Mouse (Mus musculus): ENCODE measurements around the gene Lrp5. TPM values are rescaled to one million over a fixed set of nuclear protein-coding genes. Genes with fewer than 3 reads are reported as not detected.

Lrp5 gene
- polyA plus RNA-seq, 1 experiment from 2014 or later = 2.6 TPM

GRCm38 (mm10) chr19:3650448-3650847, 35.9 kb downstream of the Lrp5 start:
- TF ChIP-seq EP300 (optimal IDR thresholded peaks at IDR 0.05) = no peak
- no peak for TF ChIP-seq CTCF (IDR thresholded peaks at IDR 0.05; ENCODE audit: low read depth)
- Histone ChIP-seq H3K27ac (replicated peaks) (no peak overlapping the region), H3K4me1 (replicated peaks; ENCODE audit: control insufficient read depth, insufficient read depth) (no peaks in the 10 kb centered on the region), H3K4me3 (ENCODE audit: low read depth, low read length) (no peak overlapping the region), H3K27me3 (ENCODE audit: control insufficient read depth, insufficient read depth, low read length) (no peaks in the 10 kb centered on the region), H3K9ac (ENCODE audit: low read length) (no peak overlapping the region), H3K4me2 (replicated peaks; ENCODE audit: low read depth) (no peak overlapping the region), H3K36me3 (ENCODE audit: control insufficient read depth, insufficient read depth, low read length) (peaks cover 20% of the 10 kb centered on the region), H3K9me3 (ENCODE audit: control insufficient read depth, low read length) (no peaks in the 10 kb centered on the region)
- ATAC-seq (ENCODE audit: low FRiP score, low TSS enrichment) (no peak), DNase-seq (ENCODE audit: low spot score) (no peak)
- 86% methylated on average over 3 of the region's 3 CpGs for WGBS

GRCm38 (mm10) chr19:3648830-3649450, 37.4 kb downstream of the Lrp5 start:
- Histone ChIP-seq H3K4me1 (replicated peaks; ENCODE audit: control insufficient read depth, insufficient read depth) (no peaks in the 10 kb centered on the region), H3K27ac (replicated peaks) (no peak overlapping the region), H3K4me3 (ENCODE audit: low read depth, low read length) (no peak overlapping the region), H3K36me3 (ENCODE audit: control insufficient read depth, insufficient read depth, low read length) (peaks cover 20% of the 10 kb centered on the region), H3K9me3 (ENCODE audit: control insufficient read depth, low read length) (no peaks in the 10 kb centered on the region), H3K4me2 (replicated peaks; ENCODE audit: low read depth) (no peak overlapping the region), H3K27me3 (ENCODE audit: control insufficient read depth, insufficient read depth, low read length) (no peaks in the 10 kb centered on the region), H3K9ac (ENCODE audit: low read length) (no peak overlapping the region)
- no peak for DNase-seq (ENCODE audit: low spot score)
- TF ChIP-seq EP300 (optimal IDR thresholded peaks at IDR 0.05) (no peak), CTCF (IDR thresholded peaks at IDR 0.05; ENCODE audit: low read depth) (no peak)
- no peak for ATAC-seq (ENCODE audit: low FRiP score, low TSS enrichment)
- WGBS = 82% methylated on average over 6 of the region's 11 CpGs

GRCm38 (mm10) chr19:3647999-3648398, 38.4 kb downstream of the Lrp5 start:
- TF ChIP-seq EP300 (optimal IDR thresholded peaks at IDR 0.05) = no peak
- no peak for TF ChIP-seq CTCF (IDR thresholded peaks at IDR 0.05; ENCODE audit: low read depth)
- Histone ChIP-seq H3K27me3 (ENCODE audit: control insufficient read depth, insufficient read depth, low read length) (no peaks in the 10 kb centered on the region), H3K36me3 (ENCODE audit: control insufficient read depth, insufficient read depth, low read length) (peaks cover 25% of the 10 kb centered on the region), H3K4me2 (replicated peaks; ENCODE audit: low read depth) (no peak overlapping the region), H3K9me3 (ENCODE audit: control insufficient read depth, low read length) (no peaks in the 10 kb centered on the region), H3K4me3 (ENCODE audit: low read depth, low read length) (no peak overlapping the region), H3K9ac (ENCODE audit: low read length) (no peak overlapping the region), H3K27ac (replicated peaks) (no peak overlapping the region), H3K4me1 (replicated peaks; ENCODE audit: control insufficient read depth, insufficient read depth) (no peaks in the 10 kb centered on the region)
- DNase-seq (ENCODE audit: low spot score) (no peak), ATAC-seq (ENCODE audit: low FRiP score, low TSS enrichment) (no peak)
- 100% methylated on average over 3 of the region's 3 CpGs for WGBS

- TF ChIP-seq CTCF (IDR thresholded peaks at IDR 0.05; ENCODE audit: low read depth) = no peak
- no peak for TF ChIP-seq EP300 (optimal IDR thresholded peaks at IDR 0.05)
- H3K9ac ChIP-seq (ENCODE audit: low read length) = no peak overlapping the region
- ATAC-seq (ENCODE audit: low FRiP score, low TSS enrichment) (peak; percentile 62), DNase-seq (ENCODE audit: low spot score) (no peak)
- no peaks in the 10 kb centered on the region for H3K27me3 ChIP-seq (ENCODE audit: control insufficient read depth, insufficient read depth, low read length)
- H3K4me1 ChIP-seq (replicated peaks; ENCODE audit: control insufficient read depth, insufficient read depth) = no peaks in the 10 kb centered on the region; the same call in 1 of the 2 replicates
- H3K9me3 ChIP-seq (ENCODE audit: control insufficient read depth, low read length) = no peaks in the 10 kb centered on the region
- no peak overlapping the region; the same call in 1 of the 2 replicates for H3K27ac ChIP-seq (replicated peaks)
- peaks cover 18% of the 10 kb centered on the region for H3K36me3 ChIP-seq (ENCODE audit: control insufficient read depth, insufficient read depth, low read length)
- H3K4me3 ChIP-seq (ENCODE audit: low read depth, low read length) = no peak overlapping the region
- WGBS = 90% methylated on average over 3 of the region's 3 CpGs
- H3K4me2 ChIP-seq (replicated peaks; ENCODE audit: low read depth) = no peak overlapping the region
Measured at GRCm38 (mm10) chr19:3645813-3646212, 40.6 kb downstream of the Lrp5 start.

DNA sequence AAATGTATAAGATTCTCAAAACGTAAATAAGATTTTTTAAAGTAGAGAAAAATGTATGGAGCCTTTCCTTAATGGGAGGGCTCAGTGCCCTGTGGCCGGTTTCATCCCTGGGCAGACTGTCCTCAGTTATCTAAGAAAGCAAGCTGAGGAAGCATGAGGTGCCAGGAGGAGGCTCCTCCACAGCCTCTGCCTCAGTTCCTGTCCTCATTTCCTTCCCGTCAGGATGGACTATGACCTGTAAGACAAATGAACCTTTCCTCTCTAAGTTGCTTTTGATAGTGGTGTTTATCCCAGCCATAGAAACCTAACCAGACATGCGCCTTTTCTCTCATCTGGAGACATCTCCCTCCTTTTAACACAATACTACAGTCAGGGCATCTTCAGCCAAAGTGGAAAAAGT, 41.0 kb downstream of the Lrp5 start:
- Histone ChIP-seq H3K4me1 (replicated peaks; ENCODE audit: control insufficient read depth, insufficient read depth) (no peaks in the 10 kb centered on the region; the same call in 1 of the 2 replicates), H3K36me3 (ENCODE audit: control insufficient read depth, insufficient read depth, low read length) (peaks cover 18% of the 10 kb centered on the region), H3K4me3 (ENCODE audit: low read depth, low read length) (no peak overlapping the region), H3K9me3 (ENCODE audit: control insufficient read depth, low read length) (no peaks in the 10 kb centered on the region), H3K9ac (ENCODE audit: low read length) (no peak overlapping the region), H3K4me2 (replicated peaks; ENCODE audit: low read depth) (no peak overlapping the region), H3K27ac (replicated peaks) (no peak overlapping the region; the same call in 1 of the 2 replicates), H3K27me3 (ENCODE audit: control insufficient read depth, insufficient read depth, low read length) (no peaks in the 10 kb centered on the region)
- ATAC-seq (ENCODE audit: low FRiP score, low TSS enrichment) (no peak), DNase-seq (ENCODE audit: low spot score) (no peak)
- 82% methylated on average over 4 of the region's 4 CpGs for WGBS
- no peak for TF ChIP-seq EP300 (optimal IDR thresholded peaks at IDR 0.05)
- TF ChIP-seq CTCF (IDR thresholded peaks at IDR 0.05; ENCODE audit: low read depth) = no peak

GRCm38 (mm10) chr19:3639561-3639960, 46.8 kb downstream of the Lrp5 start:
- H3K36me3 ChIP-seq (ENCODE audit: control insufficient read depth, insufficient read depth, low read length) = peaks cover 6% of the 10 kb centered on the region; the same call in 1 of the 2 replicates
- H3K4me3 ChIP-seq (ENCODE audit: low read depth, low read length) = no peak overlapping the region
- 83% methylated on average over 7 of the region's 7 CpGs for whole genome bisulfite sequencing
- no peaks in the 10 kb centered on the region for H3K9me3 ChIP-seq (ENCODE audit: control insufficient read depth, low read length)
- no peak overlapping the region for H3K27ac ChIP-seq (replicated peaks)
- TF ChIP-seq EP300 (optimal IDR thresholded peaks at IDR 0.05) (no peak), CTCF (IDR thresholded peaks at IDR 0.05; ENCODE audit: low read depth) (no peak)
- DNase-seq (ENCODE audit: low spot score) = no peak
- H3K4me1 ChIP-seq (replicated peaks; ENCODE audit: control insufficient read depth, insufficient read depth) = peaks cover 3% of the 10 kb centered on the region
- H3K4me2 ChIP-seq (replicated peaks; ENCODE audit: low read depth) = no peak overlapping the region
- H3K9ac ChIP-seq (ENCODE audit: low read length) = no peak overlapping the region
- H3K27me3 ChIP-seq (ENCODE audit: control insufficient read depth, insufficient read depth, low read length) = no peaks in the 10 kb centered on the region
- no peak for ATAC-seq (ENCODE audit: low FRiP score, low TSS enrichment)
